Mouse (Mus musculus) cerebellum, postnatal 10 days (tissue): Measurements from ENCODE around the gene Slc35f3.
A peak's percentile ranks its signal among the peaks of the same experiment; 100 is the strongest.

ENCODE experiments used
- DNase-seq, 2 experiments: peaks; one replicate each; pipeline ENCODE4 v3.0.0; 2021; ENCODE audit warnings: mixed read lengths in 2 of 2

Gene Slc35f3

DNA sequence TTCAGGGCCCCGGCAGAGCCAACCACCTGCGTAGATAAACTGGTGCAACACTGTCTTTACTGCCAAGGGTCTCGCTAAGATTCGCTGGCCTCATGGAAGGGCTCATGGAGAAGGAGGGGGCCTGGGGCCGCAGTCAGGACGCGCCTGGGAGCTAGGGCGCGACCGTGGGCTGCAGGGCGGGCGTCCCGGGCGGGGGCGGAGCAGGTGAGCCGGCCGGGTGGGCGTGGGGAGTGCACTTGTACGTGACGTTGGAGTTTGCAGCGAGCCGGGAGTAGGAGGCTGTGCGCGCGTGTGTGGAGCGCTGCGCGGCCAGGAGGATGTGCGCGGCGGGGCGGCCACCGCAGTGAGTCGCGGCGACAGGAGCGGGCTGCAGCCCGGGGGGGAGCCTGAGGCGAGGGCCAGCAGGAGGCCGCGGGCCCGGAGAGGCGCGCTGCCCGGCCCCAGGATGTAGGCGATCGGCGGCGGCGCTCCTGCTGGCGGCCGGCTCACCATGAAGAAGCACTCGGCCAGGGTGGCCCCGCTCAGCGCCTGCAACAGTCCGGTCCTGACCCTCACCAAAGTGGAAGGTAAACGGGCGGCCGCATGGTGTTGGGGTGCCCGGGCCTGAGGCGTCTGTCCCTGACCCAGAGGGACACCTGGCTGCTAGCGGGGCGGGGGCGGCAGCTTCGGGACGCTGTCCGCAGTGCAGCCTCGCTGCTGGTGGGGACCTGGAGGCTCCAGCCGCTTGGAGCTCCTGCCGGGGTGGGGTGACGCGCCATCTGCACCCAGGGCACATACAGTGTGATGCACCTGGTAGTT is at the start of gene Slc35f3:
Slc35f3 (plus strand) TSS at position 263 of the 798 bp plus-strand sequence.
- DNase-seq: peak; percentile 57 to 66

- peak; percentile 43 to 56 for DNase-seq
Measured at GRCm38 (mm10) chr8:126250486-126250885, 47.9 kb upstream of the Slc35f3 start.

DNA sequence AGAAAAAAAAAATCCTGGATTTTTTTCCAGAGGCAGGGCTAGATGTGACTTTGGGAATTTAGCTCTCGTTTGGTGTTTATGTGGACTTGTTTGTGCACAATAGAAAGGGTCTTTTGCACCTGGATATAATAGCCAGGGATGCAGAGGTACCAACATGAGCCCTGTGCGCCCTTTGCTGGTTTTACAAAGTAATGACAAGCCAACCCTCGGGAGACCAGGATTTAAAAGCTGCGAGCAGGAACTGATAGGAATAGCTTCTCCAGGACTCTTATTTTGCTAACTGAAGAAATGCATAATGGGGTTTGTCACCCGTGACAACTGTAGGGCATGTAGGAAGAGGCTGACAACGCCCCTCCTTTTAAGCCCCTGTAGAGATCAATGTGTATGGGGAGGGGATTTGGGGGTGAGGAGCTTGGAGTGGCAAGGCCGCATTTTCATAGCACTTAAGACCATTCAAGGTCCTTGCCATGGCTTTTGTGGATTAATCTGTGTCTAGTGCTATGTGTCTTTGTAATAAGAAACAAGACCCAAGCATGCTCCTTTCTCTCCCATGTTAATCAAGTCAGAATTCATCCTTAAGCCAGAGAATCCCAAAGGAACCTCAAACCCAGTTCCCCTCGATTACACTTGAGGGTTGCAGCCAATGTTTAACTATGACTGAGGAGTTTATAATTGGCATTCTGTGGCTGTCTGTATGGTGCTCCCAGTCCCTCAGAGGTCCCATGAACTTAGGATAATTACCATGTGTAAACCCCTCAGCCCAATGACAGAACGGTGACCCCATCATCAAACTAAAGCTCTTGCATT is 41.6 kb upstream of the Slc35f3 start:
- DNase-seq: peak; percentile 44 to 50

GRCm38 (mm10) chr8:126257392-126257681 is 41.0 kb upstream of the Slc35f3 start:
- DNase-seq: peak in 1 of 2 experiments; percentile 40

GRCm38 (mm10) chr8:126258175-126258781 is 40.1 kb upstream of the Slc35f3 start:
- DNase-seq: peak; percentile 92

- no peak for DNase-seq
Measured at GRCm38 (mm10) chr8:126265186-126265585, 33.2 kb upstream of the Slc35f3 start.

GRCm38 (mm10) chr8:126267118-126267517 is 31.2 kb upstream of the Slc35f3 start:
- DNase-seq: peak; percentile 59 to 75

- DNase-seq: no peak
Measured at GRCm38 (mm10) chr8:126269733-126270132, 28.6 kb upstream of the Slc35f3 start.

DNA sequence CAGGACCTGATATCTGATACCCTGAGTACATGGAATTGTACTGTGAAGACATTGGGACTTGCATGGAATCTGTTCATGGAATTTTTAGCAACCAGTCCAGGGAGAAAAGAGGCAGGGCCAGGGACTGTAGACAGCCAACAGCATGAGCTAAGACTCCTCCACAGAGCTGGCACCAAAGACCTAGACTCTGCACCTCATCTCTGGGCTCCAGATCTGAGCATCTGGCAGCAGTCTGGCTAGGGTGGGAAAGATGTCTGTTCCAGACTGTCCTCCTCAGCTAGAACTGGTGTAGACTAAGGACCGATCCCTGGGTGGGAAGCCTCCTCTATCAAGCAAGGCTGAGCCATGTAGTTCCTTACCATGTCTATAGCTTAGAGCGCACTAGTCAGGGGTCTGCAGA is 25.9 kb upstream of the Slc35f3 start:
- peak in 1 of 2 experiments; percentile 29 for DNase-seq

DNA sequence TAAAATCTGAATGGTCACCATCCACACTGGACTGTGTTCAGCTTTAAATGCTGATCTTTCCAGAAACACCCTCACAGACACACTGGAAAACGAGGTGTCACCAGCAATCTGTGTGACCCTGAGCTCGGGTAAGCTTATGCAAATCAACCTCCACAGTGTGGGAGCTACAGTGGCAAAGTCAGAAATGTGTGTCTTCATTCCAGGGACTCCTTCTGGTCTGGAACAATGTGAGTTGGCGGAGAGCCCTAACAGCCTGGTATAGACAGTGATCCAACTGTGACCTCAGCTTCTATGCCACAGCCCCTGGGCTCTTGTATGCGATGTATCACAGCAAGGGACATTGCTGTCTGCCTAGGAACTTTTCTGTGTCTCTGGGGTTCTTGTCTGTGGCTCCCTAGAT is 25.3 kb upstream of the Slc35f3 start:
- peak; percentile 68 to 71 for DNase-seq

- peak; percentile 22 to 33 for DNase-seq
Measured at GRCm38 (mm10) chr8:126274866-126275360, 23.4 kb upstream of the Slc35f3 start.

GRCm38 (mm10) chr8:126275886-126276285 is 22.5 kb upstream of the Slc35f3 start:
- no peak for DNase-seq

- no peak for DNase-seq
Measured at GRCm38 (mm10) chr8:126291951-126292350, 6.4 kb upstream of the Slc35f3 start.

- peak; percentile 77 to 83 for DNase-seq
Measured at GRCm38 (mm10) chr8:126297284-126297845, 993 bp upstream of the Slc35f3 start.

- peak in 1 of 2 experiments; percentile 16 for DNase-seq
Measured at GRCm38 (mm10) chr8:126299333-126299732, 975 bp downstream of the Slc35f3 start.

DNA sequence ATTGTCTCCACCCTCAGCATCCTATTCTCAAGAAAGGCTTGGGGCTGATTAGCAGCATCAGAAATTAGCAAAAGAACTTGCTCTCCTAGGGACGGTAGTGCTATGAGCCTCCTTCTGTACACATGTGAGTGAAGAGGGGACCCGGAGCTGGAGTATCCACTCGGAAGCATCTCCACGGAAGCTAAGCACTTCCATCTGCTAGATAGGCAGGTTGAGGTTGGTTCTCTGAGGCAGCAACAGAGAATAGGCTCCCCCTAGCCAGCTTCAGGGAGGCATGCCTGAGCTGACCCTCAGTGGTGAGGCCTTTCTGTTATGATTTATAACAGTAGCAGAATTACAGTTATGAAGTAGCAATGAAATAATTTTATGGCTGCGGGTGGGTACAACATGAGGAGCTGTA is 2.0 kb downstream of the Slc35f3 start:
- no peak for DNase-seq

DNA sequence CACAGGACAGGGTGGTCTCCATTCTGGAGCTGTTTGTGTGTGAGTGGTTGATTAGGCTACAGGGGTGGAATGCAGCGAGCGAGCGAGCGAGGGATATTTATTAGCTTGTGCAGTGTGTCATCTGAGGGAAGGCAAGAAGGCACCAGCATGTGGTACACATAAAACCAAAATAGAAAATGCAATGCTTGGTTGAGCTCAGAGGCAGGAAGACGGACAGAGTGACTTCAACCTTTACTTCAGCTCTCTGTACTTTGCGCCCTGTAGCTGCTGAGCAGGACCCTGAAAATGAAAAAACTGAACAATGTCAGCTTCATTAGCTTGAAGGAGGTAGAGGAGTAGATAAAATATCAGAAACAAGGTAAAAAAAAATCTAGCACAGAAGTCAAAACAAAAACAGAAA is 3.2 kb downstream of the Slc35f3 start:
- DNase-seq: no peak

GRCm38 (mm10) chr8:126307164-126307563 is 8.8 kb downstream of the Slc35f3 start:
- peak; percentile 57 to 65 for DNase-seq

GRCm38 (mm10) chr8:126309015-126309414 is 10.7 kb downstream of the Slc35f3 start:
- DNase-seq: peak; percentile 89 to 90

DNA sequence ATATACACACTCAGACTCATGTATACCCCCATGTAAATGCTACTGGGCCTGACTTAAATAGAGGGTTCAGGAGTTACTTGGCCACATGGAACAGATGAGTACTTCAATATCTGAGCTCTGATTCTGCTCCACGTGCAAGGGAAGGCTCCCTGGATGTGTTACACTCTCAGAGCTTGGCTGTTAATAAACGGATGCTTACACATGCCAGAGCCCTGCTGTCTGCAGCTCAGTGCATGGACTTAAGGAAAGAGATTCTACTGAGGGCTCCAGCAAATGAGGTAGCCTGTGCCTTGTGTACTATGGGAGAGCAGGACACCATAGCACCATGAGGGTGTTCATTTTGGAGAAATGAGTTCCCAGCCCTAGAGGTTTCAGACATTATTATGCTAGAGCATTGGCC is 26.6 kb downstream of the Slc35f3 start:
- DNase-seq: no peak

DNA sequence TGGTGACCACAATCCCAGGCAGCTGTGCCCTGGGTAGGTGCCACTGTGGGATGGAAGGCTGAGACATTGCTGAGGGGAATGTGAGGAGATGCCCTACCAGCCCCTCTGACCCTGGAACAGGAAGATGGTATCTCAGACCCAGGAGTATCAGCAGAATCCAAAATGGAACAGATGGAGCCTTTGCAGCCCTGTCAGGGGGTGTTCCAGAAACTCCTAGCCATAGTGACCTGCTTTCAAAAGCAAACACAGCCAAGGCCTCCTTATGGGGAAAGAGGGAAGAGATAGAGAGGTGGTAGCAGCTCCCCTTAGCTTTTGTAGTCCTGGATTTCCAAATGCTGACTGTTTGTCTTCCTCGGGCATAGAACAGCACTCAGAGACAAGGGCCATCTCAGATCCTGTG is 27.8 kb downstream of the Slc35f3 start:
- peak; percentile 37 to 41 for DNase-seq

GRCm38 (mm10) chr8:126326731-126327130 is 28.4 kb downstream of the Slc35f3 start:
- peak; percentile 54 to 66 for DNase-seq

- peak; percentile 45 to 57 for DNase-seq
Measured at GRCm38 (mm10) chr8:126327786-126328185, 29.4 kb downstream of the Slc35f3 start.
